Mouse (Mus musculus) ES-E14 (cell line): ENCODE data around the gene Add2.

ENCODE experiments used
- CHD2 ChIP-seq: IDR thresholded peaks from 2 replicates; pipeline ENCODE4 v1.6.1; 2014; ENCODE audit warnings: mild to moderate bottlenecking, low read depth, low read length, inconsistent platforms
- HCFC1 ChIP-seq: IDR thresholded peaks from 2 replicates; pipeline ENCODE4 v1.6.1; 2012; ENCODE audit warnings: low read length, inconsistent platforms, borderline replicate concordance; ENCODE audit not compliant: insufficient read depth
- MAFK ChIP-seq: IDR thresholded peaks from 2 replicates; pipeline ENCODE4 v1.6.1; 2014; ENCODE audit warnings: mild to moderate bottlenecking, low read depth, low read length, inconsistent platforms; ENCODE audit not compliant: insufficient read depth
- ZC3H11A ChIP-seq: IDR thresholded peaks from 2 replicates; pipeline ENCODE4 v1.6.1; 2012; ENCODE audit warnings: low read depth, mild to moderate bottlenecking, inconsistent platforms, low read length, borderline replicate concordance

DNA sequence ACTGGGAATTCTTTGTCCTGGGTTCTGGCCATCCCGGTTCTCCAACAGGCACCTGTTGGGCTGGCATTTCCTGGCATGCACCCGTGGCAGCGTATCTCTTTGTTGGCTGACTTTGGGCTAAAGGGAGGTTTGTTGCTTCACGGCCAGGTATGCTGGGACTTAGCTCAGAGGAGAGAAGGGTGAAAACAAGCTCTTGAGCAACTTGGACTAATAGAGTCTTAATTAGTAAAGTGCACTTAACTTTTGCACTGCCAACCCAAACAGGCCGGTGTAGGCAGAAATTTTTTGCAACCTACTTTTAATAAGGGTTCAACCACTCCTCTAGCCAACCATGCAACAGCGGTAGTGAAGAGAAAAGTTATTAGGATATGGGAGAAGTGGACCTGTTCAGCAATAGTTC is 116.5 kb downstream of the Add2 start:
- TF ChIP-seq MAFK (no peak), HCFC1 (no peak), ZC3H11A (no peak), CHD2 (no peak)
